Mouse (Mus musculus) heart, postnatal 0 days (tissue): ENCODE data around the gene Slc17a1.

Experiments used
- CTCF ChIP-seq: IDR thresholded peaks from 2 replicates; pipeline ENCODE4 v1.5.1; 2016; ENCODE audit warnings: antibody characterized with exemption, control low read depth, low read depth
- EP300 ChIP-seq: IDR thresholded peaks from 2 replicates; pipeline ENCODE4 v1.6.1; 2016; ENCODE audit warnings: antibody characterized with exemption, low read depth

DNA sequence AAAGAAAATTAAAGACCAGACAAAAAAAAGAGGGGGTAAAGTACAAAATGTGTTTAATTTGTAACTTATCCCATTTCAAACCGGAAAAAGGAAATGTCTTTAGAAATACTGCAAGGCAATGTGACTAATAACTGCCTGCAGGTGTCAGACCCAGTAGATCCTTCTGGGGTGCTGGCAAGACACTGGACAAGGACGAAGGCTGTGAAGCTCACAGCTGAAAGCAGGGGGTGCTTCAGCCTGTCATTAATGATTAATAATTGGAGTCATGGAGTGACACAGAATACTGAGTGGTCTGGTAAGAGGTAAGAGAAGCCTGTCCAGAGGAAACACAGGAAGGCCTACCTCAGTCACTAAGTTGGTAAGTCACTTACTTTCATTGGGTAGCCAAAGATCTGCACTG lies 28.2 kb upstream of the Slc17a1 start, which contains the start of gene Slc17a3:
- TF ChIP-seq CTCF (no peak), EP300 (no peak)
